Mouse (Mus musculus): ENCODE data around the gene Gfra1. TPM values are rescaled to one million over a fixed set of nuclear protein-coding genes. Genes with fewer than 3 reads are reported as not detected.

Gfra1 gene
- polyA plus RNA-seq, 1 experiment from 2014 or later: 15.2 TPM

GRCm38 (mm10) chr19:58382535-58382934 is 73.2 kb downstream of the Gfra1 start:
- H3K9ac ChIP-seq: no peak overlapping the region
- WGBS: 97% methylated on average over 7 of the region's 7 CpGs
- H3K4me1 ChIP-seq: no peaks in the 10 kb centered on the region; the same call in 1 of the 2 replicates
- H3K4me2 ChIP-seq: no peak overlapping the region
- H3K36me3 ChIP-seq (ENCODE audit: poor library complexity, severe bottlenecking): no peaks in the 10 kb centered on the region
- no peak overlapping the region for H3K27ac ChIP-seq
- H3K27me3 ChIP-seq: no peaks in the 10 kb centered on the region
- no peaks in the 10 kb centered on the region for H3K9me3 ChIP-seq (replicated peaks)
- no peak for ATAC-seq
- H3K4me3 ChIP-seq: no peak overlapping the region

GRCm38 (mm10) chr19:58377969-58378368 is 77.7 kb downstream of the Gfra1 start:
- Histone ChIP-seq H3K27ac (no peak overlapping the region), H3K4me1 (no peaks in the 10 kb centered on the region; the same call in 1 of the 2 replicates), H3K9ac (no peak overlapping the region), H3K4me3 (no peak overlapping the region), H3K4me2 (no peak overlapping the region), H3K9me3 (replicated peaks) (no peaks in the 10 kb centered on the region), H3K36me3 (ENCODE audit: poor library complexity, severe bottlenecking) (no peaks in the 10 kb centered on the region), H3K27me3 (no peaks in the 10 kb centered on the region)
- no peak for ATAC-seq
- 67% methylated on average over 8 of the region's 8 CpGs for WGBS

- no peak for ATAC-seq
- H3K4me3 ChIP-seq: no peak overlapping the region
- 84% methylated on average over 8 of the region's 8 CpGs for WGBS
- H3K27ac ChIP-seq: no peak overlapping the region
- no peaks in the 10 kb centered on the region for H3K36me3 ChIP-seq (ENCODE audit: poor library complexity, severe bottlenecking)
- no peaks in the 10 kb centered on the region for H3K27me3 ChIP-seq
- H3K4me1 ChIP-seq: no peaks in the 10 kb centered on the region; the same call in 1 of the 2 replicates
- no peaks in the 10 kb centered on the region for H3K9me3 ChIP-seq (replicated peaks)
- H3K9ac ChIP-seq: no peak overlapping the region
- H3K4me2 ChIP-seq: no peak overlapping the region
Measured at GRCm38 (mm10) chr19:58376675-58377102, 79.0 kb downstream of the Gfra1 start.

GRCm38 (mm10) chr19:58374648-58375047 is 81.1 kb downstream of the Gfra1 start:
- ATAC-seq: no peak
- WGBS: 94% methylated on average over 5 of the region's 5 CpGs
- H3K27me3 ChIP-seq: no peaks in the 10 kb centered on the region

GRCm38 (mm10) chr19:58374155-58374554 is 81.6 kb downstream of the Gfra1 start:
- Histone ChIP-seq H3K4me2 (no peak overlapping the region), H3K27ac (no peak overlapping the region)
- 89% methylated on average over 4 of the region's 4 CpGs for WGBS

More at GRCm38 (mm10) chr19:58374648-58375047, 81.1 kb downstream of the Gfra1 start:
- H3K4me3 ChIP-seq: no peak overlapping the region
- no peak overlapping the region for H3K9ac ChIP-seq
- no peak overlapping the region for H3K4me2 ChIP-seq
- H3K36me3 ChIP-seq (ENCODE audit: poor library complexity, severe bottlenecking): no peaks in the 10 kb centered on the region
- H3K4me1 ChIP-seq: no peaks in the 10 kb centered on the region
- H3K9me3 ChIP-seq (replicated peaks): no peaks in the 10 kb centered on the region
- H3K27ac ChIP-seq: no peak overlapping the region

GRCm38 (mm10) chr19:58368513-58368912 is 87.2 kb downstream of the Gfra1 start:
- Histone ChIP-seq H3K4me1 (peaks cover 9% of the 10 kb centered on the region; the same call in 1 of the 2 replicates), H3K27me3 (peaks cover 9% of the 10 kb centered on the region), H3K4me3 (no peak overlapping the region), H3K9ac (no peak overlapping the region), H3K27ac (no peak overlapping the region), H3K36me3 (ENCODE audit: poor library complexity, severe bottlenecking) (no peaks in the 10 kb centered on the region), H3K4me2 (no peak overlapping the region), H3K9me3 (replicated peaks) (no peaks in the 10 kb centered on the region)
- ATAC-seq: no peak
- WGBS: 84% methylated on average over 2 of the region's 2 CpGs

More at GRCm38 (mm10) chr19:58374155-58374554, 81.6 kb downstream of the Gfra1 start:
- no peak for ATAC-seq
- Histone ChIP-seq H3K4me1 (no peaks in the 10 kb centered on the region), H3K4me3 (no peak overlapping the region), H3K36me3 (ENCODE audit: poor library complexity, severe bottlenecking) (no peaks in the 10 kb centered on the region), H3K9me3 (replicated peaks) (no peaks in the 10 kb centered on the region), H3K27me3 (no peaks in the 10 kb centered on the region), H3K9ac (no peak overlapping the region)

- Histone ChIP-seq H3K36me3 (ENCODE audit: poor library complexity, severe bottlenecking) (no peaks in the 10 kb centered on the region), H3K4me1 (peaks cover 9% of the 10 kb centered on the region; the same call in 1 of the 2 replicates), H3K27me3 (peaks cover 16% of the 10 kb centered on the region), H3K9me3 (replicated peaks) (no peaks in the 10 kb centered on the region), H3K9ac (no peak overlapping the region), H3K4me2 (no peak overlapping the region), H3K27ac (no peak overlapping the region), H3K4me3 (no peak overlapping the region)
- WGBS: 38% methylated on average over 9 of the region's 9 CpGs
- ATAC-seq: peak; percentile 38; the same call in 1 of the 2 replicates
Measured at GRCm38 (mm10) chr19:58364688-58365087, 91.0 kb downstream of the Gfra1 start.

- ATAC-seq: no peak
- Histone ChIP-seq H3K4me3 (no peak overlapping the region), H3K27me3 (peaks cover 13% of the 10 kb centered on the region), H3K4me2 (no peak overlapping the region), H3K4me1 (peaks cover 9% of the 10 kb centered on the region; the same call in 1 of the 2 replicates), H3K9me3 (replicated peaks) (no peaks in the 10 kb centered on the region), H3K36me3 (ENCODE audit: poor library complexity, severe bottlenecking) (no peaks in the 10 kb centered on the region), H3K27ac (no peak overlapping the region), H3K9ac (no peak overlapping the region)
- 57% methylated on average over 1 of the region's 1 CpGs for WGBS
Measured at GRCm38 (mm10) chr19:58360982-58361381, 94.7 kb downstream of the Gfra1 start.

GRCm38 (mm10) chr19:58358063-58358462 is 97.6 kb downstream of the Gfra1 start:
- no peak overlapping the region for H3K4me3 ChIP-seq
- ATAC-seq: no peak
- H3K9ac ChIP-seq: no peak overlapping the region
- peaks cover 11% of the 10 kb centered on the region; the same call in 1 of the 2 replicates for H3K4me1 ChIP-seq
- H3K36me3 ChIP-seq (ENCODE audit: poor library complexity, severe bottlenecking): no peaks in the 10 kb centered on the region
- no peak overlapping the region for H3K27ac ChIP-seq
- WGBS: 92% methylated on average over 13 of the region's 13 CpGs
- H3K27me3 ChIP-seq: peaks cover 2% of the 10 kb centered on the region; the same call in 1 of the 2 replicates
- no peaks in the 10 kb centered on the region for H3K9me3 ChIP-seq (replicated peaks)
- no peak overlapping the region for H3K4me2 ChIP-seq

GRCm38 (mm10) chr19:58353953-58354352 is 101.8 kb downstream of the Gfra1 start:
- Histone ChIP-seq H3K27ac (no peak overlapping the region; the same call in 1 of the 2 replicates), H3K4me1 (peaks cover 30% of the 10 kb centered on the region), H3K9ac (no peak overlapping the region), H3K36me3 (ENCODE audit: poor library complexity, severe bottlenecking) (no peaks in the 10 kb centered on the region), H3K4me3 (no peak overlapping the region), H3K27me3 (peaks cover 9% of the 10 kb centered on the region; the same call in 1 of the 2 replicates), H3K4me2 (no peak overlapping the region), H3K9me3 (replicated peaks) (no peaks in the 10 kb centered on the region)
- no peak for ATAC-seq
- WGBS: 38% methylated on average over 2 of the region's 2 CpGs

- H3K9me3 ChIP-seq (replicated peaks): no peaks in the 10 kb centered on the region
- 52% methylated on average over 13 of the region's 13 CpGs for WGBS
- H3K9ac ChIP-seq: no peak overlapping the region
- H3K4me1 ChIP-seq: peaks cover 31% of the 10 kb centered on the region
- H3K27ac ChIP-seq: no peak overlapping the region; the same call in 1 of the 2 replicates
- no peak for ATAC-seq
- H3K4me2 ChIP-seq: no peak overlapping the region
- peaks cover 12% of the 10 kb centered on the region; the same call in 1 of the 2 replicates for H3K27me3 ChIP-seq
- H3K36me3 ChIP-seq (ENCODE audit: poor library complexity, severe bottlenecking): no peaks in the 10 kb centered on the region
- H3K4me3 ChIP-seq: no peak overlapping the region
Measured at GRCm38 (mm10) chr19:58353260-58353870, 102.3 kb downstream of the Gfra1 start.

GRCm38 (mm10) chr19:58349890-58350408 is 105.8 kb downstream of the Gfra1 start:
- Histone ChIP-seq H3K4me1 (peaks cover 40% of the 10 kb centered on the region), H3K9ac (no peak overlapping the region), H3K27me3 (peaks cover 17% of the 10 kb centered on the region), H3K9me3 (replicated peaks) (no peaks in the 10 kb centered on the region), H3K4me3 (no peak overlapping the region), H3K4me2 (no peak overlapping the region), H3K27ac (no peak overlapping the region), H3K36me3 (ENCODE audit: poor library complexity, severe bottlenecking) (no peaks in the 10 kb centered on the region)
- WGBS: 8% methylated on average over 5 of the region's 5 CpGs
- ATAC-seq: no peak

All from forebrain, embryonic 13.5 days (tissue).